Mouse (Mus musculus) A20 (cell line): Measurements from ENCODE around the gene 1500015O10Rik.

ENCODE experiments used
- DNase-seq: peaks from one replicate; pipeline ENCODE4 v3.0.0-alpha.2; 2011; ENCODE audit warnings: low read depth, low spot score

Gene 1500015O10Rik

GRCm38 (mm10) chr1:43774126-43774525 is 43.7 kb downstream of the 1500015O10Rik start:
- no peak for DNase-seq

GRCm38 (mm10) chr1:43776106-43776505 is 45.7 kb downstream of the 1500015O10Rik start:
- no peak for DNase-seq

- DNase-seq = no peak
Observed at GRCm38 (mm10) chr1:43781195-43781594, 50.8 kb downstream of the 1500015O10Rik start.

GRCm38 (mm10) chr1:43781672-43782071 is 51.3 kb downstream of the 1500015O10Rik start:
- no peak for DNase-seq

- DNase-seq = no peak
Observed at GRCm38 (mm10) chr1:43782680-43783079, 52.3 kb downstream of the 1500015O10Rik start.

GRCm38 (mm10) chr1:43783186-43783585 is 52.8 kb downstream of the 1500015O10Rik start:
- DNase-seq = no peak

- no peak for DNase-seq
Observed at GRCm38 (mm10) chr1:43785316-43785715, 54.9 kb downstream of the 1500015O10Rik start.

- DNase-seq = no peak
Observed at GRCm38 (mm10) chr1:43786711-43787110, 56.3 kb downstream of the 1500015O10Rik start.

GRCm38 (mm10) chr1:43789765-43790164 is 59.4 kb downstream of the 1500015O10Rik start:
- no peak for DNase-seq
